In the genomic region with DNA sequence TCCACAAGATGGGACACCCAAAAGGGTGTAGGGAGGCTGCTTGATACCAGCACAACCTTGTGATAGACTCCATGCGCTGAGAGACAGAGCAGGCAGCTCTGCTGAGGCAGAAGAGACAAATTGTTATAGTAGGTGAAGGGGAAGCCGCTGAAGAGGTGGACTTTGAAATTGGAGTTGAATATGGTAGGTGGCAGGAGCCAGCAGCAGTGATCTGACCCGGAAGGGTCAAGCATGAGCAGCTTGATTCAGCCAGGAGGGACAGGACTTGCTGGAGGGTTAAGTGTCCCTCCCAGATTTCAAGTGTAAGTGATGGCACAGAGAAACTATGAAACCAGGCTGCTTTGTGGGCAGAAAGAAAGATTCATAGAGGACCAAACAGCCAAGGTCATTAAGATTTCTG, we compare ENCODE assay signal across 20 mouse cellular contexts.
"Had no signal": no experiment of that assay in that cellular context is flagged by ENCODE, and none has a peak within 500 bp of the region (broad histone marks: within the 10 kb centered on the region; RNA-seq: fewer than 3 reads in every experiment).

No protein-coding gene starts in this region.

- H3K9ac ChIP-seq: forebrain, postnatal 0 days; heart, embryonic 13.5 days; heart, embryonic 15.5 days; hindbrain, embryonic 13.5 days; hindbrain, embryonic 15.5 days; limb, embryonic 12.5 days; liver, embryonic 12.5 days; liver, embryonic 14.5 days had no signal

- H3K4me2 ChIP-seq: heart, embryonic 11.5 days; heart, embryonic 13.5 days; heart, embryonic 15.5 days; hindbrain, embryonic 13.5 days; hindbrain, embryonic 15.5 days; limb, embryonic 12.5 days; liver, embryonic 12.5 days had no signal

- DNase-seq: forebrain, postnatal 0 days; gastrocnemius, postnatal 14 days; gastrocnemius, postnatal 36 days; heart, adult 11 months; heart, adult 2 months; heart, postnatal 14 days; heart, postnatal 36 days; liver had no signal

- H3K9me3 ChIP-seq: heart, embryonic 13.5 days; heart, embryonic 15.5 days; hindbrain, embryonic 13.5 days; hindbrain, embryonic 15.5 days; limb, embryonic 10.5 days; limb, embryonic 12.5 days; liver, embryonic 12.5 days had no signal

- ATAC-seq: forebrain, postnatal 0 days; hindbrain, postnatal 0 days; liver, embryonic 12.5 days had no signal

- H3K27ac ChIP-seq: heart, adult 2 months; heart, embryonic 13.5 days; heart, embryonic 15.5 days; hindbrain, embryonic 13.5 days; hindbrain, embryonic 15.5 days; hindbrain, postnatal 0 days; layer of hippocampus, adult 2 months; left cerebral cortex, adult 2 months; limb, embryonic 10.5 days; limb, embryonic 12.5 days; liver, embryonic 12.5 days; liver, embryonic 14.5 days had no signal

- H3K27me3 ChIP-seq: heart, embryonic 13.5 days; heart, embryonic 15.5 days; hindbrain, embryonic 13.5 days; hindbrain, embryonic 15.5 days; limb, embryonic 12.5 days; liver, embryonic 12.5 days had no signal

- H3K4me1 ChIP-seq: heart, embryonic 13.5 days; heart, embryonic 15.5 days; hindbrain, embryonic 13.5 days; hindbrain, embryonic 15.5 days; limb, embryonic 10.5 days; limb, embryonic 12.5 days had no signal

- H3K4me3 ChIP-seq: heart, adult 2 months; heart, embryonic 13.5 days; heart, embryonic 15.5 days; hindbrain, embryonic 13.5 days; hindbrain, embryonic 15.5 days; layer of hippocampus, adult 2 months; left cerebral cortex, adult 2 months; limb, embryonic 10.5 days; limb, embryonic 12.5 days; liver, embryonic 12.5 days had no signal
